Mouse (Mus musculus) retina, postnatal 1 day (tissue): Measurements from ENCODE around the gene Gtf2h4.
A peak's percentile ranks its signal among the peaks of the same experiment; 100 is the strongest.

ENCODE experiments used
- DNase-seq: peaks from one replicate; pipeline ENCODE4 v3.0.0-alpha.2; 2012

The Gtf2h4 gene

GRCm38 (mm10) chr17:35696691-35697090 lies 23.2 kb upstream of the Gtf2h4 start:
- no peak for DNase-seq

DNA sequence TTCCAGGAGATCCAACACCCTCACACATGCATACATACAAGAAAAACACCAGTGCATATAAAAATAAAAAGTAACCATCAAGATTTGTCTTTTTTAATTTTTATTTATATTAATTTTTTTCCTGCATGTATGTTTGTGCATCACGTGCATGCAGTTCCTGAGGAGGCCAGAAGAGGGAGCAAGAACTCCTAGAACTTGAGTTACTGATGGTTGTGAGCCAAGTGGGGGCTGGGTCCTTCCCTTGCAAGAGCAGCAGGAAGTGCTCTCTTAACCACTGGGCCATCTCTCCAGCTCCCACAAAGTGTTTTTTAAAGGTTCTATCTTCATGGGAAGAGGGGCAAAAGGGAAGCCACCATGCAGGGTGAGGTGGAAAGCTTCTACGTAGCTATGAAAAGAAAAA lies 21.8 kb upstream of the Gtf2h4 start:
- peak; percentile 80 for DNase-seq

DNA sequence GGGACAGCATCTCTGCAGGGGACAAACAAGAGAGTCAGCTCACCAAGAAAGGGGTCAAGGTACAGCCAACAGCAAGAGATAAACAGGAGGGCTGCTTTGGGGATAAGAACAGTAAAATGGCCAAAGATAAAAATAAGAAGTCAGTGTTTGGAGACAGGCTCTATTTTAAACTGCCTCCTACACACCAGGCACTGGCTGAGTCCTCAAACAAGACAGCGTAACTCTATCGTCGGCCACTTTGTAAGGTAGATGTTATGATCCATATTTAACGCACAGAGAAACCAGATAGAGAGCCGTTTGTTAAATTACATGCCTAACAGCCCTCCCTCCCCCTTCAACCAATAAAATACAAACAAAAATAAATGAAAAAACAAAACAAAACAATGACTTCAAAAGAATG lies 20.4 kb upstream of the Gtf2h4 start:
- DNase-seq = no peak

DNA sequence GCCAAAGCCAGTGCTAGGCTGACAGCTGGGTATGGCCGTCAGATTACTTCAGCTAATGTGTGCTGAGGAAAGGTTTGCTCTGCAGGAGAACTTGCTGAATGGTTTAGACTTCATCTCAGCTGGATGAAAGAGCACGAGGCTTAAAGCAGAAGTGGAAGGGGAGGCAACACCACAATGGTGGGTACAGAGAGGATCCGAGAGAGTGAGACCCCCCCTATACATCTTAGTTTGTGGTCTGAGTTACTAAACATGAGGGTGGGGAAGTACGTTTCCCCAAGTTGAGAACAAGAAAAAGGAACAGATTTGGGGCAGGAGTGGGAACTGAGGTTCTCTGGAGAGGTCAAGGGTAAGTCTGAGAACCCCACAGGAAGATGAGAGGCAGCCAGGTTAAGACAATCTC lies 18.8 kb upstream of the Gtf2h4 start:
- no peak for DNase-seq

- DNase-seq = no peak
Observed at GRCm38 (mm10) chr17:35691811-35692210, 18.3 kb upstream of the Gtf2h4 start.

DNA sequence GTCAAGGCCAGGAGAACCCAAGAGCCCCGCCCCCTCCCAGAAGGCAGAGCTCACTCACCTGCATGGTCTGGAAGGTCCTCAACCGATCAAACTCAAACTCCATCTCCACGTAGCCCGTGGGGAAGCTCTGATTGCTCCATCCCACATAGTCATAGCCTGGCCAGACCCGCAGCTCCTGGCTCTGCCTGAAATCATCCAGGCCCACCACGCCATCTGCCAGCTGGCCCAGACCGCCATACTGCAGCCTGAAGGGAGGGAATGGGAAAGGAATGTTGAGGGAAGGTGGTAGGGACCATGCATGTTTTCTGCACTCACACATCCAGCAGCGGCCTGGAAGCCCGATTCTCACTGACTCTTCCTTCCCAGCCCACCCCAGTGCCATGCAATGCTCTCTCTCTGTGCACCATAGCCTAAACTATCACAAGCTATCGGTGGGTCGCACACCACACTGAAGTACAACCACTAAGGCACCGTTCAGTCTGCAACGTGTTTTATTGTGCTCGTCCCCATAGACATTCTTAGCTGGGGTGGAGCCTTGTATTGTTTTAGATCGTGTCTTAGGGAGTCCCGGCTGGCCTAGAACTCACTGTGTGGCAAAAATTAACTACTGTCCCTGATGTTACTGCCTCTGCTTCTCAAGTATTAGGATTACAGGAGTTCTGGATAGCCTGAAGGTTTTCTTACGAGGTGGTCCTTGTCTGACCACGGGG lies 16.6 kb upstream of the Gtf2h4 start:
- DNase-seq = no peak

- no peak for DNase-seq
Observed at GRCm38 (mm10) chr17:35688347-35689175, 15.0 kb upstream of the Gtf2h4 start.

DNA sequence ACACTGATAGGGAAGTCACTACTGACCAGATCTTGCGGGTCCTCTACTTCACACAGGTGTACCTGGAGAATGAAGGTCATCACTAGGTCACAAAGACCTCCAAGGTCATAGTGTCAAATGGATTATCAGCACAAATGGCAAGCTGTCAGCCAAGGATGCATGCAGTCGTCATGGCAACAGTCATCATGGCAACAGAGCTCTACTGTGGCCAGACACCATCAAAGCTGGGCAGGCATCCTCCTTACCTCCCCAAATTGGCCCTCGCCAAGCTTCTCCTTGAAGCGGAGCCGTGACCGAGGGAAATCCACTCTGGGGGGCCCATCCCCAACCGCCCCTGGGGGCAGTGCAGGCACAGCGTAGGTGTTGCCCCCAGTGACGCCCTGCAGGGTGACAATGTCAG lies 11.5 kb upstream of the Gtf2h4 start:
- peak; percentile 64 for DNase-seq

DNA sequence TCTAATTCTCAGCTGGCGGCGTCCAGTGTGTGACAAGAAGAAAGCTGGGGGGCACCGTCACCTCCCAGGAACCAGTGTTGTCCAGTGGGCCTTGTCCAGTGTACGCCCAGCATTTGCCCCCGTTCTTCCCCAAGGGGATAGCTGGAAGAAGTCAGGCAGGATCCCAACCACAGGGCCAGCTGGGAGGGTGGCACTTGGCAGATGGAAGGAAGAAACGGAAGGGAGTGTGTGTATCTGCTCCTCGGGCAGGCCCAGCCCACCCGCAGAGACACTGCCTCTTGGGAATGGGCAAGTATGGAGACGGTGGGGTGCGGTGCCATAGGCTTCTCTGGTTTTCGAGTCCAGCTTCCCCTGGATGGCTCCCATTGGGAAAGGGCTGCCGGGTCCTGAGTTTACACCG lies 8.4 kb upstream of the Gtf2h4 start:
- DNase-seq = no peak

- no peak for DNase-seq
Observed at GRCm38 (mm10) chr17:35680591-35680990, 7.1 kb upstream of the Gtf2h4 start.

- no peak for DNase-seq
Observed at GRCm38 (mm10) chr17:35672527-35672926, 1.0 kb downstream of the Gtf2h4 start.

GRCm38 (mm10) chr17:35671846-35672245 lies 1.7 kb downstream of the Gtf2h4 start:
- no peak for DNase-seq

- no peak for DNase-seq
Observed at GRCm38 (mm10) chr17:35669731-35670130, 3.8 kb downstream of the Gtf2h4 start.

- DNase-seq = peak; percentile 96
Observed at GRCm38 (mm10) chr17:35667334-35668065, 6.0 kb downstream of the Gtf2h4 start, which contains the start of gene Vars2. TSS of gene Vars2 (minus strand) at chr17:35667592.

DNA sequence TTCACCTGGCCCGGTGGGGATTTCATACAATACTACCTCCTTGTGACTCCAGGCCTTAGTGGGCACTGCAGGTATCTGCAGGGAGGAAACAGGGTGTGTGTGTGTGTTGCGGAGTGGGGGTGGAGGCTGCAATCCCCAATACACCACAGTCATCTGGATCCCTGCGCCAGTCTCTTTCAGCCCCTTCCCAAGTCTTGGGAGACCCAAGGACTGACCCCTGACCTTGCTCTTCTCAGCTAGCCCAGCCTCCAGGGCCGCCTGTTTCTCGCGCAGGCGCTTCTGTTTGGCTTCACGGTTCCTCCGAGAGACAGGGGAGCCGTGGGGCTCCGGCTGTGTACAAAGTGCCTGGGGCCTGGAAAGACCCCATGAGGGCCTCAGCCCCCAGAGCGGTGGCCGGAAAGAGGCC lies 6.7 kb downstream of the Gtf2h4 start:
- peak; percentile 69 for DNase-seq

DNA sequence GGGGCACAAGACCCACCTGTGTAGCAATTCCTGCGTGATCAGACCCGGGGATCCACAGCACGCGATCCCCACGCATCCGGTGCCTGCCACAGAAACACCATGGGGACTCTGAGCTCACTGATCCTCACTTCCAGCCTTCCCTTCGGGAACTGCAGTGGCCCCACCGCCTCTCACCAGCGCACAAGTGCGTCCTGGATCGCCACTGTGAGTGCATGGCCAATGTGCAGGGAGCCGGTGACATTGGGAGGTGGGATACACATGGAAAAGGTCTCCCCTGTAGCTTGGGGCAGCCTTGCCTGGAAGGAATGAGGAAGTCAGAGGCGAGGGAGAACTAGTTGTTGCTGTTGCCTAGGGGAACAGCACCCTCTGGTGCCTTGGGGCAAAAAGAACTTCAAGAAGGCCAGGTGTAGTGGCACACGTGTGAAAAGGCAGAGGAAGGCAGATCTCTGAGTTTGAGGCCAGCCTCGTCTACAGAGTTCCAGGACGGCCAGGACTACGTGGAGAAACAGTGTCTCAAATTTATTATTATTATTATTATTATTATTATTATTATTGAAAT lies 7.5 kb downstream of the Gtf2h4 start:
- no peak for DNase-seq

DNA sequence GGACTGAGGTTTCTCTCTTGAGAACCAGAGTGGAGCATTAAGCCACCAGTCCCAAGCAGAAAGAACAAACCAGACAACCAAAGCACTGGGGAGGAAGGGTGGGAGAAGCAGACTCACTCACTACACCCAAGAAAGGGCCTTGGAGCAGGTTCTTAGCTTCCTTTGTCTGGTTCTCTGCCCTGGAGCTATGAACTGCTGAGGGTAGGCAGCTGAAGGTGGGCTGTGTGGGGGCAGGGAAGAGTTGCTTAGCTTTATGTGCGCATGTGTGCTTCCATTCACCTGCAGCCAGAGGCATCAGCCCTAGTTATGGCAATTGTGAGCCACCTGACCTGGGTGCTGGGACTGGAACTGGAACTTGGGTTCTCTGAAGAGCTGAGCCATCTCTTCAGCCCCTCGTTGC lies 20.5 kb downstream of the Gtf2h4 start:
- no peak for DNase-seq

DNA sequence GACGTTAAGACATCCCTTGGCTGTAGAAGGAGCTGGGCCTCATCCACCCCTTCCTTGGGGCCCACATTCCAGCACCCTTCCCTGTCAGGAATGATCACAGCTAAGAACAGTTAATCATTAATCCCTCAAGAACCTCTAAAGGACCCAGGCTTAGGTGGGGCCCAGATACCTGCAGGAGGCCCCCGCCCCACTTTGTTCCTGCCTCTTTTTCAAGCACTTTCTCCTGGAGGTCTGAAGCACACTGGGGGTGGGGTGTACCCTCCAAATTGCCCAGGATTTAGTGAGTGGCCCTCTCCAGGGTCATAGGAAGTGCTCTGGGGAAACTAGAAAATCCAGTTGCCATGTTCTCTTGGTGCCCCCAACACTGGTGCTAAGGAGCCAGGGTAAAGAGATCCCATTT lies 24.1 kb downstream of the Gtf2h4 start:
- no peak for DNase-seq

DNA sequence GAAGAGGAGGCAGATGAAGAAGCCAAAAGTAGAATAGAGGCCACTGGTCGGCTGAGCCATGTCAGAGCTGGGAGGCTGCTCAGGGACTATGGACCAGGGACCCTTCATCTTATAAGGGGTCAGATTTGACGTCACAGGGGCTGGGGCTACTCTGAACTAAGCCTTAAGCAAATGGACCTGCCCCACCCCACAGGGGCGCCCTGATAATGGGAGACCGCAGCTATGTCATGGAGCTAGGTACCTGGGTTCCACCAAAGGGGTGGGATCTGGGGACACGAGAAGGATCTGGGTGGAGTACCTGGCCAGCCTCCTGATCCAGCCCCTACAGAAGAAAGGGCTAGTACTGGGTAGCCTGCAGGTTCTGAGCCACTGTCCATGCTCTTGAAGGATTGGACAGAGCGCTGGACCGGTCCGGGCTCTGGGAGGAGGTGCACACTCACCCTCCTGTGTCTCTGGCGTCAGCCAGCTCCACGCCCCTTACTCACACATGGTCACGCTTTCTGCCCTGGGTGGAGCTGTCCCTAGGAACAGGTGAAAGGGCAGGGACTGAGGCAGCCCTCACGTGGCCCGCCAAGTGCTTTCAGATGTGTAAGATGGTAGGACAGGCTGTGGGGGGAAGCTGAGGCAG lies 29.8 kb downstream of the Gtf2h4 start, which contains the start of gene Mucl3:
Gene Mucl3 (minus strand): TSS at position 87 of the 628 bp plus-strand sequence.
- no peak for DNase-seq

DNA sequence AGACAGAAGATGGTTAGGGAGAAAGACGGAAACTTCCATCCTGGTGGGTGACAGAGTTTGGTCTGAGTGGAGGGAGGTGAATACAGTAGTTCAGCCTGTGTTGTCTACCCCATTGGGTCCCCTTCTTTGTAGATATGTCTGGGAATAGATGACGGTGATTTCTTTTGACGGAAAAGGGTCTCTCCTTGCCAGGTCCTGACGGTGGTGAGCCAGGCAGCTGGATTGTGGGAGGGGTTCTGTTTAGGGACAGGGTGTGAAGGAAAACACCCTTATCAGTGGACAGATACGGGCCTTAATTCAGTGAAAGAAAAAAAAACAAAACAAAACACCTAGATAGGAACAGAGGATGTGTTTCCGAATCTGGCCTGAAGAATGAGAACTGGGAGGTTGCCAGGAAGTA lies 34.2 kb downstream of the Gtf2h4 start:
- no peak for DNase-seq

DNA sequence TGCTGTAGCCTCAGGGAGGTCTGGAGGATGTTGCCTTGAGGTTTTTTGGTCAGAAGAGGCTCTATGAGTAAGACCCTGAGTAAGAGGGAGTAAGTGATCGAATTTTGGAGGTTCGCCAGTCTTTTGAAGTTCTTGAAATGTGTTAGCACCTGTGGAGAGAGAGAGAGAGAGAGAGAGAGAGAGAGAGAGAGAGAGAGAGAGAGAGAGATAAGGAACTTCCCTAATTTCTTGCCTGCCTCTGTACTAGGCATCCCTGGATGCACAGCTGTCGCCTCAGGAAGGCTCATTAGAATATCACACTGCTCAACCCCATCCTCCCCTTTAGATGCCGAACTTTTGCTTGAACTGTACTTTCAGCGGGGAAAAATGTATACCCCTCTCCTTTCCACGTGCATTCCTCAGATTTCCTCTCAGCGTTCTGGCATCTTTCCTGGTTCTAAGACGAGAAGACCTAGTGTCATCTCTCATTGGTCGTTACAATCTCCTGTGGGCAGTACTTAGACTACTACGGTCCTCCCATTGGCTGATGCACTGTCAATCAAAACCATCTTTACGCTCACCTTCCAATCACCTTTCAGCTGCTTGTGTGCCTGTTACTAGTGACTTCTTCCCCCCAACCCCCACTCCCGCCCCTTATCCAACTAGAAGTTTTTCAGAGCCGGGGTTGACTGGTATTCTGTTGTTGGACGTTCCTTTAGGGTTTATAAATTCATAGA lies 34.9 kb downstream of the Gtf2h4 start:
- peak; percentile 92 for DNase-seq

DNA sequence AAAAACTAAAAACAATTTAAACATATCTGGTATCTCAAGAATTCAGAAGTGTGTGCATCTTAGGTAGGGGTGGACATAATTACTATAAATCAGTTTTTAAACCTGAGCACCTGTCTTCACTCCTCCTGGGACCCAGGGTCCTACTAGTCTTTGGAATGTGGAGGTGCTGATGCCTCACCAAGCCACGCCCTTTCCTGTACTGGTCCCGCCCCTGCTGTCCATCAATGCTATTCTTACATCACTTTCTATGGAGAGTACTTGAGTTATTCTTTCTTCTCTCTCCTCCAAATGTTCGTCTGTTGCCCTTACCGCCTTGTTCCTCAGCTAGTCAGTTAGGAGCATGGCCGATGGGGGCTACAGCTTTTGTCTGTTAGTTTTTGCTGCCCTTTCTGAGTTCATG lies 37.2 kb downstream of the Gtf2h4 start:
- DNase-seq = peak; percentile 40
